ENCODE assay signal across 11 mouse cellular contexts in genomic region chr4:58501012-58501777, GRCm38 (mm10). TPM values are rescaled to one million over a fixed set of nuclear protein-coding genes. Genes with fewer than 3 reads are reported as not detected.
DNase-seq lines count a peak whose midpoint lies in the region; ATAC-seq lines count a peak whose summit lies in the region.
"Had no signal": no experiment of that assay in that cellular context is flagged by ENCODE, and none has a peak within 500 bp of the region (broad histone marks: within the 10 kb centered on the region; RNA-seq: fewer than 3 reads in every experiment).

No protein-coding gene starts in this region.

- H3K4me1 ChIP-seq in forebrain, embryonic 12.5 days = peaks cover 12% of the 10 kb centered on the region
- no peaks in the 10 kb centered on the region for H3K4me1 ChIP-seq in forebrain, embryonic 11.5 days (replicated peaks; ENCODE audit: control insufficient read depth, insufficient read depth, low read length)
- H3K4me1 ChIP-seq in hindbrain, embryonic 13.5 days (replicated peaks) = peaks cover 11% of the 10 kb centered on the region
- no peaks in the 10 kb centered on the region for H3K4me1 ChIP-seq in midbrain, embryonic 16.5 days (ENCODE audit: control insufficient read depth, insufficient read depth, low read length)

- H3K4me2 ChIP-seq in forebrain, embryonic 12.5 days = no peak overlapping the region
- H3K4me2 ChIP-seq in forebrain, embryonic 11.5 days (ENCODE audit: low read depth, low read length, severe bottlenecking) = no peak overlapping the region
- H3K4me2 ChIP-seq in hindbrain, embryonic 13.5 days = no peak overlapping the region
- H3K4me2 ChIP-seq in midbrain, embryonic 16.5 days (ENCODE audit: low read length) = no peak overlapping the region

- no peak for DNase-seq in forebrain, embryonic 11.5 days (ENCODE audit: low spot score)
- peak; percentile 45 for DNase-seq in embryo, embryonic 10.5 days (ENCODE audit: low spot score)
- DNase-seq in ovary, postnatal 14 days (ENCODE audit: low spot score) = no peak
- DNase-seq: adrenal gland, postnatal 25 days; heart, adult 18-20 months; kidney, adult 2 months had no signal

- no peaks in the 10 kb centered on the region for H3K27me3 ChIP-seq in forebrain, embryonic 12.5 days
- no peaks in the 10 kb centered on the region for H3K27me3 ChIP-seq in forebrain, embryonic 11.5 days (ENCODE audit: control insufficient read depth, insufficient read depth, low read length)
- no peaks in the 10 kb centered on the region for H3K27me3 ChIP-seq in hindbrain, embryonic 13.5 days
- H3K27me3 ChIP-seq in midbrain, embryonic 16.5 days (ENCODE audit: control insufficient read depth, insufficient read depth, low read depth, low read length) = no peaks in the 10 kb centered on the region

- H3K27ac ChIP-seq in forebrain, embryonic 12.5 days = no peak overlapping the region
- no peak overlapping the region for H3K27ac ChIP-seq in forebrain, embryonic 11.5 days (ENCODE audit: low read depth, low read length)
- H3K27ac ChIP-seq in hindbrain, embryonic 13.5 days = no peak overlapping the region
- H3K27ac ChIP-seq in midbrain, embryonic 16.5 days (ENCODE audit: low read length) = no peak overlapping the region

- peak; percentile 55; the same call in 1 of the 2 replicates for ATAC-seq in forebrain, embryonic 12.5 days (ENCODE audit: low FRiP score)
- no peak for ATAC-seq in forebrain, embryonic 11.5 days (replicated peaks; ENCODE audit: low FRiP score)
- peak; percentile 69 for ATAC-seq in hindbrain, embryonic 13.5 days (ENCODE audit: low FRiP score)
- peak; percentile 58; the same call in 1 of the 2 replicates for ATAC-seq in midbrain, embryonic 16.5 days
- no peak for ATAC-seq in CD4-positive, CD25-positive, alpha-beta regulatory T cell, adult 4 months
- ATAC-seq in megakaryocyte progenitor cell, adult 5-6 weeks (replicated peaks; ENCODE audit: poor library complexity) = no peak

- 71% methylated on average over 21 of the region's 21 CpGs for WGBS in forebrain, embryonic 12.5 days
- 73% methylated on average over 21 of the region's 21 CpGs for WGBS in forebrain, embryonic 11.5 days
- 52% methylated on average over 21 of the region's 21 CpGs for WGBS in hindbrain, embryonic 13.5 days
- WGBS in midbrain, embryonic 16.5 days = 57% methylated on average over 21 of the region's 21 CpGs

- no peak overlapping the region for H3K9ac ChIP-seq in forebrain, embryonic 12.5 days
- no peak overlapping the region for H3K9ac ChIP-seq in forebrain, embryonic 11.5 days (ENCODE audit: low read length)
- no peak overlapping the region for H3K9ac ChIP-seq in hindbrain, embryonic 13.5 days
- H3K9ac ChIP-seq in midbrain, embryonic 16.5 days (ENCODE audit: low read depth, low read length) = no peak overlapping the region

- no peak overlapping the region for H3K4me3 ChIP-seq in forebrain, embryonic 12.5 days (replicated peaks)
- no peak overlapping the region for H3K4me3 ChIP-seq in forebrain, embryonic 11.5 days (ENCODE audit: low read depth, low read length)
- no peak overlapping the region for H3K4me3 ChIP-seq in hindbrain, embryonic 13.5 days
- no peak overlapping the region for H3K4me3 ChIP-seq in midbrain, embryonic 16.5 days (ENCODE audit: low read depth, low read length)

- no peaks in the 10 kb centered on the region for H3K9me3 ChIP-seq in forebrain, embryonic 12.5 days
- H3K9me3 ChIP-seq in forebrain, embryonic 11.5 days (ENCODE audit: control insufficient read depth, low read length) = no peaks in the 10 kb centered on the region
- H3K9me3 ChIP-seq in hindbrain, embryonic 13.5 days = no peaks in the 10 kb centered on the region
- H3K9me3 ChIP-seq in midbrain, embryonic 16.5 days (replicated peaks; ENCODE audit: control insufficient read depth, low read length, poor library complexity, severe bottlenecking) = no peaks in the 10 kb centered on the region

- H3K36me3 ChIP-seq in forebrain, embryonic 12.5 days (replicated peaks) = no peaks in the 10 kb centered on the region
- no peaks in the 10 kb centered on the region for H3K36me3 ChIP-seq in forebrain, embryonic 11.5 days (ENCODE audit: control insufficient read depth, insufficient read depth, low read length)
- H3K36me3 ChIP-seq in hindbrain, embryonic 13.5 days = no peaks in the 10 kb centered on the region
- H3K36me3 ChIP-seq in midbrain, embryonic 16.5 days (ENCODE audit: control insufficient read depth, insufficient read depth, low read length) = no peaks in the 10 kb centered on the region

RNA-seq across cellular contexts. Expression of gene Lpar1, which starts 52.5 kb away (rescaled TPM):
- 45.9 and 50.2 TPM in 2 replicates for polyA plus RNA-seq in forebrain, embryonic 12.5 days (2016; fragmentation: Nextera tagmentation; extraction: Ambion mirVana)
- 56.0 and 63.8 TPM in 2 replicates for polyA plus RNA-seq in forebrain, embryonic 11.5 days (2014; fragmentation: Nextera tagmentation; extraction: Ambion mirVana)
- polyA plus RNA-seq in hindbrain, embryonic 13.5 days (2015; fragmentation: Nextera tagmentation; extraction: Ambion mirVana) = 16.4 and 18.6 TPM in 2 replicates
- polyA plus RNA-seq in midbrain, embryonic 16.5 days (2015; fragmentation: Nextera tagmentation; extraction: Ambion mirVana) = 20.9 and 23.8 TPM in 2 replicates
- polyA plus RNA-seq in CD4-positive, CD25-positive, alpha-beta regulatory T cell, adult 4 months (2017; shearing (Covaris generic)) = not detected
- 0.27 TPM in 1 of 2 replicates, not detected in the other for total RNA-seq in megakaryocyte progenitor cell, adult 5-6 weeks (2015)
- total RNA-seq in megakaryocyte progenitor cell, adult 5-6 weeks (2017) = 0.29 TPM in 1 of 2 replicates, not detected in the other

Comparison
In these comparisons a context has a peak if more than half of its experiments do, and no peak if none do; other contexts are left out.
1. ATAC-seq: peak in forebrain, embryonic 12.5 days (single experiment), hindbrain, embryonic 13.5 days (single experiment) and midbrain, embryonic 16.5 days (single experiment); none in forebrain, embryonic 11.5 days (single experiment), CD4-positive, CD25-positive, alpha-beta regulatory T cell, adult 4 months (single experiment) and megakaryocyte progenitor cell, adult 5-6 weeks (single experiment).
2. RNA of gene Lpar1, which starts 52.5 kb away (polyA plus RNA-seq): 56.0 to 63.8 TPM in forebrain, embryonic 11.5 days, 45.9 to 50.2 TPM in forebrain, embryonic 12.5 days, 20.9 to 23.8 TPM in midbrain, embryonic 16.5 days and 16.4 to 18.6 TPM in hindbrain, embryonic 13.5 days; not detected in CD4-positive, CD25-positive, alpha-beta regulatory T cell, adult 4 months; every median in the first group is over 10 times any median in the second.